Mouse (Mus musculus) cortical plate, adult 2 months (tissue): ENCODE measurements at regions not wholly inside any gene's neighbourhood (a gene's known extent, or its start where the extent isn't known, plus 50 kb on each side); places are given as distances from the start of the nearest gene placed in this dataset.

ENCODE experiments used
- CTCF ChIP-seq: fragments of 200-500 bp; IDR thresholded peaks from 2 replicates; pipeline ENCODE4 v1.5.1; 2011; ENCODE audit warnings: mild to moderate bottlenecking, control low read depth, low read length; ENCODE audit not compliant: insufficient read depth; ENCODE audit errors: extremely low read depth
- POLR2A ChIP-seq: fragments of 200-500 bp; IDR thresholded peaks from 2 replicates; pipeline ENCODE4 v1.6.1; 2011; ENCODE audit warnings: mild to moderate bottlenecking, low read length, control low read depth; ENCODE audit not compliant: insufficient read depth; ENCODE audit errors: extremely low read depth

GRCm38 (mm10) chr3:21404058-21404457, 672.4 kb upstream of the Tbl1xr1 start:
- TF ChIP-seq CTCF, result no peak
- TF ChIP-seq POLR2A, result no peak
